In the genomic region with DNA sequence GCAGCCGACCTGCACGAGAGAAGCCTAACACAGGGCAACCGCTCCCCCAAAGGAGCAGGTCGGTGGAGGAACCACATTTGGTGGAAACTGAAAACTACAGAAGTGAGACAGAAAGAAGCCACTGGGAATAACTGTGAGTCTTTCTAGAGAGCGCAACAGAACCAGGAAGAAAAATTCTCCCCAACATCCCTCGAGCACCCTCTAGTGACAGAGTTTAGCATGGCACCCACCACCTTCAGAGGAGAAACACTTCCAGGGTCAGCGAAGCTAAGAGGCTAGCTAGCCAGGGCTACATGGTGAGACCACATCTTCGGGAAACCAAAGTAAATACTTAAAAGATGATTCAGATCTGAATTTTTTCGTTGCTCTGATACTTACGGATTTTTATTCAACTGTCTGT, we compare ENCODE assay signal across 9 mouse cellular contexts. TPM values are rescaled to one million over a fixed set of nuclear protein-coding genes. Genes with fewer than 3 reads are reported as not detected.
DNase-seq lines count a peak whose midpoint lies in the region; ATAC-seq and TF ChIP-seq lines count a peak whose summit lies in the region.
"Had no signal": no experiment of that assay in that cellular context is flagged by ENCODE, and none has a peak within 500 bp of the region (broad histone marks: within the 10 kb centered on the region; RNA-seq: fewer than 3 reads in every experiment).

No protein-coding gene starts in this region.

- no peak for ATAC-seq in liver, embryonic 11.5 days (replicated peaks; ENCODE audit: low FRiP score)
- no peak for ATAC-seq in erythroid progenitor cell, adult 5-6 weeks (replicated peaks; ENCODE audit: low FRiP score, poor library complexity, severe bottlenecking)
- ATAC-seq: forebrain, embryonic 13.5 days had no signal

- peak; percentile 42 to 51 for DNase-seq in cerebellum, postnatal 10 days
- DNase-seq in cerebellum, adult 8-10 months = no peak
- no peak for DNase-seq in liver, adult 2 months (ENCODE audit: extremely low read depth, low read depth, low spot score)
- DNase-seq in liver, embryonic 11.5 days (ENCODE audit: low spot score) = no peak
- DNase-seq in retina, postnatal 1 day = peak; percentile 31
- no peak for DNase-seq in cerebellum, postnatal 4 days (ENCODE audit: low spot score in 2 of 2)

- H3K4me3 ChIP-seq in liver, adult 2 months (ENCODE audit: insufficient read depth, low read depth, low read length) = no peak overlapping the region
- H3K4me3 ChIP-seq in liver, embryonic 11.5 days (ENCODE audit: low read depth, low read length) = no peak overlapping the region
- no peak overlapping the region for H3K4me3 ChIP-seq in bone marrow, adult 2 months (replicated peaks; ENCODE audit: control insufficient read depth, low read depth, low read length)
- H3K4me3 ChIP-seq: forebrain, embryonic 13.5 days had no signal

- no peaks in the 10 kb centered on the region for H3K9me3 ChIP-seq in liver, embryonic 11.5 days (ENCODE audit: control insufficient read depth, low read length)
- H3K9me3 ChIP-seq: forebrain, embryonic 13.5 days had no signal

- H3K27me3 ChIP-seq in liver, adult 2 months (ENCODE audit: control insufficient read depth, insufficient read depth, low read length) = no peaks in the 10 kb centered on the region
- no peaks in the 10 kb centered on the region for H3K27me3 ChIP-seq in liver, embryonic 11.5 days (replicated peaks; ENCODE audit: control insufficient read depth, insufficient read depth, low read length)
- H3K27me3 ChIP-seq: forebrain, embryonic 13.5 days had no signal

- peak; percentile 54 for TF ChIP-seq CTCF in liver, adult 2 months (IDR thresholded peaks at IDR 0.05; ENCODE audit: low read depth, low read length)
- peak; percentile 45; the same call in 1 of the 2 replicates for TF ChIP-seq CTCF in bone marrow, adult 2 months (IDR thresholded peaks at IDR 0.05; ENCODE audit: control insufficient read depth, insufficient read depth, low read length)

- no peaks in the 10 kb centered on the region for H3K4me1 ChIP-seq in liver, adult 2 months (ENCODE audit: control insufficient read depth, insufficient read depth, low read length)
- H3K4me1 ChIP-seq in liver, embryonic 11.5 days (replicated peaks; ENCODE audit: control insufficient read depth, insufficient read depth, low read length) = no peaks in the 10 kb centered on the region
- no peaks in the 10 kb centered on the region for H3K4me1 ChIP-seq in bone marrow, adult 2 months (ENCODE audit: control insufficient read depth, insufficient read depth, low read length)
- H3K4me1 ChIP-seq: forebrain, embryonic 13.5 days had no signal

- no peak overlapping the region for H3K27ac ChIP-seq in liver, adult 2 months (replicated peaks; ENCODE audit: insufficient read depth, low read depth, low read length)
- no peak overlapping the region for H3K27ac ChIP-seq in liver, embryonic 11.5 days (ENCODE audit: low read depth, low read length)
- no peak overlapping the region for H3K27ac ChIP-seq in bone marrow, adult 2 months (ENCODE audit: control insufficient read depth, insufficient read depth, low read depth, low read length, poor library complexity)
- H3K27ac ChIP-seq: forebrain, embryonic 13.5 days had no signal

- no peak overlapping the region for H3K4me2 ChIP-seq in liver, embryonic 11.5 days
- H3K4me2 ChIP-seq: forebrain, embryonic 13.5 days had no signal

- no peaks in the 10 kb centered on the region for H3K79me2 ChIP-seq in liver, adult 2 months (ENCODE audit: control insufficient read depth, insufficient read depth, low read length)

- no peak for TF ChIP-seq POLR2A in liver, adult 2 months (IDR thresholded peaks at IDR 0.05; ENCODE audit: extremely low read depth, insufficient read depth, low read length)
- TF ChIP-seq POLR2A in bone marrow, adult 2 months (IDR thresholded peaks at IDR 0.05; ENCODE audit: borderline replicate concordance, control insufficient read depth, low read depth, low read length) = no peak

- no peaks in the 10 kb centered on the region for H3K36me3 ChIP-seq in liver, adult 2 months (ENCODE audit: control insufficient read depth, insufficient read depth, low read length)
- no peaks in the 10 kb centered on the region for H3K36me3 ChIP-seq in liver, embryonic 11.5 days (ENCODE audit: control insufficient read depth, insufficient read depth, low read length)

- 75% methylated on average over 10 of the region's 10 CpGs for WGBS in liver, adult 2 months
- WGBS in liver, embryonic 11.5 days = 74% methylated on average over 10 of the region's 10 CpGs
- WGBS in bone marrow, adult 2 months = 70% methylated on average over 10 of the region's 10 CpGs

- no peak overlapping the region for H3K9ac ChIP-seq in liver, adult 2 months (ENCODE audit: low read depth, low read length)
- no peak overlapping the region for H3K9ac ChIP-seq in liver, embryonic 11.5 days (ENCODE audit: low read depth, low read length)
- H3K9ac ChIP-seq: forebrain, embryonic 13.5 days had no signal

RNA-seq across cellular contexts. Expression of a gene that starts 47.9 kb away (rescaled TPM):
- total RNA-seq in liver, adult 2 months (2014; rRNA removed) = 5.9 and 8.3 TPM in 2 replicates
- 5.5 and 6.4 TPM in 2 replicates for polyA plus RNA-seq in liver, adult 2 months (2012; rRNA removed)
- 21.4 and 21.8 TPM in 2 replicates for polyA plus RNA-seq in liver, embryonic 11.5 days (2014; fragmentation: Nextera tagmentation; extraction: Ambion mirVana)
- polyA plus RNA-seq in bone marrow, adult 2 months (2011; ENCODE audit: insufficient read depth, insufficient read length, low replicate concordance, missing spikeins) = 0.83 and 3.3 TPM in 2 replicates
- total RNA-seq in erythroid progenitor cell, adult 5-6 weeks (2015; ENCODE audit: low replicate concordance) = 3.6 TPM in 1 of 2 replicates, not detected in the other
- 0.51 and 1.7 TPM in 2 replicates for total RNA-seq in erythroid progenitor cell, adult 5-6 weeks (2017; ENCODE audit: low replicate concordance)

Comparison
In these comparisons a context has a peak if more than half of its experiments do, and no peak if none do; other contexts are left out.
1. DNase-seq: peak in cerebellum, postnatal 10 days (2 of 2) and retina, postnatal 1 day (single experiment); none in cerebellum, adult 8-10 months (single experiment), liver, adult 2 months (single experiment), liver, embryonic 11.5 days (single experiment) and cerebellum, postnatal 4 days (0 of 2).